Mouse (Mus musculus): ENCODE results near the gene Efcab6. TPM values are rescaled to one million over a fixed set of nuclear protein-coding genes. Genes with fewer than 3 reads are reported as not detected.

The Efcab6 gene
- total RNA-seq, 2 experiments from 2014 or later, result not detected

DNA sequence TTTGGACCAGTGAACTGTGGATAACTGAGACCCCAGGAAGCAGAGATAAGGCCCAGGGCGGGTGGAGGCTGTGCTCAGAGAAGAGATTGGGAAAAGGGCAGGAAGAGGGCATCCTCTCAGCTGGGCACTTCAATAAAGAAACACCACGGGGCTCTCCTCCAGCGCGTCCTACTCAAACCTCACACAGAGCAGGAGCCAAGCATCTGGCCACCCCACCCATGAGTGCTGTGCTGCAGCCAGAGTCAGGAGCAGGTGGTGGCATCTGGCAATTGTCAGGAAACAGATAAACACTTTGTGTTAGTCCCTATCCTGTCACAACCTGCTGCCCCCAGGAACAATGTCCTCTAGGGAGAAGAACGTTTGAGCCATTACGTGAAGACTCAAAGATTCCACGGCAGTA, 77.1 kb downstream of the Efcab6 start:
- peak in 1 of 2 experiments; percentile 4 for DNase-seq
- intact Hi-C loops (cut with DNase I), result no loop called here

DNA sequence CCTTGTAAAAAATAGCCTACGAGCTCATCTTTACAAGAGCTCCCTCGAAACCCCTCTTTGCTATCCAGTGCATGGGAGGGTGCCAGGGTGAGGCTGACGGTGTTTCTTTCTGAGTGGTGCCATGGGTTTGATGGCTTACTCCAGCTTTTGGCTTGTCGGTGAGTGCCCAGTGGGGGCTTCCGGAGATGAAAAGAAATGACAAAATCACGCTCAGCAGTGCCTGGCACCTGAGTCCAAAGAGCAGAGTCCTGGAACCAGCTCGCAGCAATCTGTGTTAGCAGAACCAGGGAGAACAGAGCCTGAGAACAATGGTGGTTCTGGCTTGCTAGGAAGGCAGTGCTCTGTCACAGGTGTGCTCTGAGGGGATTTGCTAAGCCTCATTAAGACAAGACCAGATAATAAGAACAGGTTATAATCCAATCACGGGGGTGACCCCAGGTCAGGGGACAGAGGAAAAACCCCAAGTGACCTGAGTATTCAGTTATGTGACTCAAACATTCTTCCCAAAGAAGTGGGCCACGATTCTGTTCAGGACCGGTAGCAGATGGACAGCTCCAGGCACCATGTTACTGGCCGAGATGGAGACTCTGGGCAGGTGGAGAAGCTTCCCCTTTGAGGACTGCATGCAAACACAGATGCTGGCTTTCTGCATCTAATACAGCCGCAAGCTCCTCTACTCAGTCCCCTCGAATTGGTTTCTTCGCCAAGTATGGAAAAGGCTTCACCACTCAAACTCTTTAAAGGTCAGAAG, 82.8 kb downstream of the Efcab6 start:
- intact Hi-C loops (cut with DNase I), result no loop called here
- DNase-seq, result peak in 1 of 2 experiments; percentile 19

DNA sequence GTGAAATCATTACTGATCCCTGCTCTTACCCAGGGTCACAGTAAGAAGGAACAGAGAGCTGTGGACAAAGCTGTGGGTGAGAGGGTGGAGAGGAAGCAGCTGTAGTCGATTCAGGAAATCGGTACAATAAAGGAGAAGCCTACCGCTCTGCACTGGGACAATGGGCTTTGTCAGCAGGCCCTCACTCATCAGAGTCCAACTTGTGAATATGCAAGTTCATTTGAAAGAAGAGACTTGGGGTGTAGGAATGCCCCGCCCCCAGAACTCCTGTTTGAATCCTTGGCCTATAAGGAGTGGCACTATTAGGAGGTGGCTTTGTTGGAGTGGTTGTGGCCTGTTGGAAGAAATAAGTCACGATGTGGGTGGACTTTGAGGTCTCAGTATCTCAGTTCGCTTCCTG, 86.3 kb downstream of the Efcab6 start:
- no peak for DNase-seq
- intact Hi-C loops (cut with DNase I), result no loop called here

DNA sequence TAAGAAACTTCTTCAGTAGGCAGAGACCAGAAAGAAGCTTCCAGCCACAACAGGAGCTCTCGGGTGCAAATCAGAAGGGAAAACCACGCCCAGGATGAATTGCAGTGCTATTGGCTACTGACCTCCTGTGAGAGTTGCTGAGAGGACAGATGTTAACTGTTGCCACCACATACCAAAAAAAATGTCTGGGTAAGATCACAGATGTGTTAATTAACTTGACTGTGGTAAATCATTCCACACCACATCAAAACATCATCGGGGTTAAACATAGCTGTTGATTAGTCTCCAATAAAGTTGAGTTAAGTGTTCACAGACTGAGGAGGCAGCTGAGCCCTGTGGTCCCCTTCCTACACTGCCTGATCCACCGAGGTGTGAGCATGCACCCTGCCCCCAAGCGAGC, 88.1 kb downstream of the Efcab6 start:
- intact Hi-C loops (cut with DNase I), result no loop called here
- DNase-seq, result no peak

DNA sequence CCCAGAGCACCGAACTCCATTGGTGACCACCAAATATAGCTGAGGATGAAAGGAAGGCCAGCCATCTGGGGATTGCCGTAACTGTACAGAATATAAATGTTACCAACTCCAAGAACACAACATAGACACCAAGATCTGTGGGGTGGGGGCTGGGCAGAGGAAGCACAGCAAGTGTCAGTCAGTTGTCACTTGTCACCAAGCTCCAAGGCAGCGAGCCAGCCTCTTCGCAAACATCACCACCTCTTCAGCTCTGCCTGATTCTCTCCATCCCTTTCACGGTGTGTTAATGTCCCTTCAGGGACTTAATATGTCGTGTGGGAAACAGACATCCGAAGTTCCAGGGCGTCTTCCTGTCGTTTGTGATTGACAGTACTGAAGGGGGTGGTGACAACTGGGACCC, 93.0 kb downstream of the Efcab6 start:
- intact Hi-C loops (cut with DNase I), result no loop called here
- DNase-seq, result no peak

DNA sequence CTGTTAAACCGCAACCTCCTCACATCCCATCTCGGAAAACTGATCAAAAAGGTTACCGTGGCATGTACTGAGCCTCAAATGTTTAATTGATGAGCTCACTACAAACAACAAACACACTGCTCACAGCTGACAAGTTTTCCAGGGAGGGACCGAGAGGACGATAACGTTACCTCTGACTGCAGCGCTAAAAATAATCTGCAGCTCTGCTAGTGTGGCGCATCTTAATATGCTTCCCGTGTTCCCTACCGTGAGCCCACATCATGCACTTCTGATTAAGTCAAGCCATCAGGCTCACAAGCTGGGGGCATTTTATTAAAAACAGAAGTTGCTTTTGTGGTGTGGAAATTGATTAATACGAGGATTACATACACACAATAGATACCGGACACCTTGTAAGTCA, 97.4 kb downstream of the Efcab6 start:
- intact Hi-C loops (cut with DNase I), result no loop called here
- no peak for DNase-seq

DNA sequence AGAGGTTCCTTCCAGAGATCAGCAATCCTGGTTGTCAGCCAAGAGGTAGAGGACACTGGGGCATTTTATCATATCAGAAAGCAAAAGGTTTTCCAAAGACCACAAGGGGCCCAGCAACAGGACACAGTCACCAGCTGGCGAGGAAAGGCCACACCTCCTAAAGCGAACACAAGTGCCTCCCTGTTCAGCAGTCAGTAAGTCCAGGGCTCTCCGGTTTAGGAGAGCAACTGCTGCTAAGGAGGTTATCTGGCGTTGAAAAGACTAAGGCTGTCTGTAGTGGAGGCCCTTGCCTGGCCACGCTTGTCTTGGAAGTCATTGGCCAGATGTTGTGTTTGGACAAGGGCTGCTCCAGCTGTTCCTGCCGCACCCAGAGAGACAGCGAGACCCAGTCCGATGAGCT, 100.1 kb downstream of the Efcab6 start:
- intact Hi-C loops (cut with DNase I), result no loop called here
- peak in 1 of 2 experiments; percentile 5 for DNase-seq

DNA sequence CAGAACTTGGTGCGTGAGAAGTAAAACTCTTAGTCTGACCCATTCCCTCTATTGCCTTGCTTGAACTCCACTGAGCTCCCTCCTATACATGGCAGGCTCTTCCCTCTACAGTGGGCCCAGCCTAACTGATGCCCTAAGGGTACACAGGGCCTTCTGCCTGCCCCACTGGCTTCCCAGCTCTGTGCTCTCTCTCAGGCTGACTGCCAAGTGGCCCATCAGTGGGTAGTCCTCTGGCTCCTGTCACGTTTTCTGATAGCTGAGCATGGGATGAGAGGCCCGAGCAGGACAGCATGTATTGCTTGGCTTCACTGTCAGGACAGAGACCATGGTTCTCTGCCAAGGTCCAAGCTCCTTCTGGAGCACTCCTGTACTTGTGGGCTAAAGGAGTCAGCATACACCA, 106.8 kb downstream of the Efcab6 start:
- no peak for DNase-seq
- intact Hi-C loops (cut with DNase I), result no loop called here

DNA sequence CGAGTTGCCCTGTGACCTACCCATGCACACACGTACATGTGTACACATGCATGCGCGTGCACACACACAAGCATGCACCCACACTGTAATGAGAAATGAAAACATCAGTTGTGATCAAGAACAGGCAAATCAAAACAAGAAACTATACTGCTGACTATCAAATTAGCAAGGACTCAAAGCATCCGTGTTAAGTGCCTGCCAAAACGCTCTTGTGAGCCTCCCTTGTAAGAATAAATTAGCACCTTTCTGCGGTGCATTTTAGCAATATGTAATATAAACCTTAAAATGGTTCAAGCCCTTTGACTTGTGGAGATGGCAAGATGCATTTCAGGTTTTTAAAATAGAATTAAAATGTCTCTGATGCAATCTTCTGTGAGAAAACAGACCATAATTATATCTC, 108.2 kb downstream of the Efcab6 start:
- intact Hi-C loops (cut with DNase I), result no loop called here
- DNase-seq, result no peak

DNA sequence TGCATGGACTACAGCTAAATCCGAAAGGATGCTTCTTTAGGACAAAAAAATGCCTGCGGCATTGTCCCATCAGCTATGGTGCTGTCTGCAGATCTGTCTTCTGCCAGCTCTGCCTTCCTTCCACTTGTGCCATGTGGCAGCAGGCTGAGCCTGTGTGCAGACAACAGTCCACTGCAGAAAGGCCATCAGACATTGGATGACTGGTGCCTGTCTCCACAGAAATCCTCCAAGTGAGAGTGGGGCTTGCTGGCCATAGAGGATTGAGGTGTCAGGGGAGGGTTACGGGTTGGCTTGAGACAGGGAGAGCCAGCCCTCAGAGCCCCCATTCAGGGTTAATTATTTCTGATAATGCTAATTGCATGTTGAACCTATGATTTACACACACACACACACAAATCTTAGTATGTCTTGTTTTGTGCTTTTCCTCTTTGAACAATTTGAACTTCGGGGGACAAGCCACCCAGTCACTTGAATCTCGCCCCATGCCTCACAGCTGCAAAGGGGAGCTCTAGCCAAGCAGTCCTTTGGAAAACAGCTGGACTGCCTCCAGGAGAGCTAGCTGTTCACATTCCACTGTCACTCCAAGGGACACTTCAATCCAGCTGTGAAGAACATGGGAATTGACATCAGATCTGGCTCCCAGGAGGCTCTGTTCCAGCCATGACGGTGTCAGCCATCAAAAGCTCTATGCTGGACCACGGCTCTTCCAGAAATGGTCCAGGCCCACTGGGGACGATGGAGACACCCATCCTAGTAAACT, 109.1 kb downstream of the Efcab6 start:
- intact Hi-C loops (cut with DNase I), result no loop called here
- DNase-seq, result peak; percentile 41 to 63

DNA sequence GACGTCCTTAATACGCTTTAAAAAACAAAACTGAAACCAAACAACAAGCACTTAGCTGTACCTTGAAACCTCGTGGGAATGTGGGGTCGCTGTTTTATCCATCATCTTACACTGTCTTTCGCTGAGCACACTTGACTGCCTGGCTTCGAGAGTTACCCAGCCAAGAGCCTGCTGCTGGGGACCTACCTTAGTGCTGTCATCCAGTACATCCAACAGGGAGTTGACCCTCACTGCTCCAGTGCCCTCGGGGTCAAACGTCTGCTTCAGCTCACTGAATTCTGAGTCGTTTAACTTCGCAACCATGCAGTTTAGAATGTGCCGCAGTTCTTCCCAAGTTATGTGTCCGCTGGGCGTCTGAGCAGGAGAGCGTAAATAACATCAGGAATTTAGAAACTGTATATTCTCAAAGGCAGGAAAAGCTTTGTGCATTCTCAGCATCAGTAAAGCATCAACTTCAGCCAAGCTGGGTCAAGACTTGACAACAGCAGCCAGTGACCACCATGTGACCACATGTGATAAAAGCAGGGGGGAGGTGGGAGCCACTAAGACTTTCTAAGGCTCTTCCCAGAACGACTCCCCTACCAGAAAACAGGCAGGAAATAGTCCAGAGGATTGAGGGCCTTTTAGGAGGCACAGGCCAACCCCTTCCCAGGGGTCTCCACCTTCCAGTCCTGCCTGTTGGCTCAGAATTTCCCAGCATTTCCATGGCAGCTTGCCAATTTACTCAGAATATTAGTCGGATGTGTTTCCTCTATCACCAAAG, 115.3 kb downstream of the Efcab6 start:
- DNase-seq, result no peak
- intact Hi-C loops (cut with DNase I), result no loop called here

DNA sequence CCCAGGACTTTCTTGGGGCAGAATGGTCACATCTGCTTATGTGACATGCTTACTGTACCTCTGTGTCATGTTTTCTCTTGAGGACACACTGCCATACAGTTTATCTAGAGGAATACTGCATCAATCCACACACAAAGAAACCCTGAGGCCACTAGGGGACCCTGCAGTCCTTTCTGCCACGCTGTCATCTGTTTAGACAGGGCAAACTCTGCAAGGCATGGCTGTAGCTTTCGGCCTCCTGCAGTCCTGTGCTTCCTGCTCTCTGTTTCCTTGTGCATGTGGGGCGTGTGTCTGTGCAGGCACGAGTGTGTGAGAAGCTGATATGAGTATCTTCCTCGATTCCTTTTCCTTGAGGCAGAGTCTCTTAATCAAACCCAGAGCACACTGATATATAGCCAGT, 125.5 kb downstream of the Efcab6 start:
- intact Hi-C loops (cut with DNase I), result no loop called here
- DNase-seq, result no peak

DNA sequence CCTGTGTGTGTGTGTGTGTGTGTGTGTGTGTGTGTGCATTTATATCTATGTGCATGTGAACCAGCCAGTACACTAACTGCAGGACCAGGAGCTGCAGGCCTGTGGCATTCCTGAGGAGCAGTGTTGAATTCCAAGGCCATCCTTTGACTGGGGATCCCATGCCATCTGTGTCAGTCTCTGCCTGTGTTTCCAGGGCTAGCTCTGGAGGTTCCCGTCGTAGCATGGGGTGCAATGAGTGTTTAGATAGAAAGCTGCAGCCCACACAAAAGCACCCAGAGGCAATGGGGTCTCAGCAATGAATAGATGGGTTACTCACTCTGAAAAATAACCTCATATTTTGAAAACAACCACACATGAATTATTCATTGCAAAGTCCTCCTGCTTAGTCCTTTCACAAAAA, 126.7 kb downstream of the Efcab6 start:
- intact Hi-C loops (cut with DNase I), result no loop called here
- DNase-seq, result no peak

DNA sequence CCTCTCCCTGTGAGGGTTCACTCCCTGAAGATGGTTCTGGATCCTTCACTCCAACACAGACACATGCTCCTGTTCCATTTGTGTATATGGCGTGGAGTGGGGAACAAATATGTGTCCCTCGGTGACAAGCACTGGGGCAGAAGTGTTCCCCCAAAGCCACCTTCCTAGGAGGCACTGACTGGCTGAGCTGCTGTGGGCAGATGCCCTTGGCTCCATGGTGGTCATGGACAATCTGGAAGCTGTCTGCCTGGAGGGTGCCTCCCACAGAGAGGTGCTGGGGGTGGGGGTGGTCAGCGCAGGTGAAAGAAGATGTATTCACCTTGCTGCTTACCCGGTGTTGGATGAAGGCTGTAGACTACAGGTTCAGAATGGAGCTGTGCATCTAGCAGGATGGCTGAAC, 128.7 kb downstream of the Efcab6 start:
- intact Hi-C loops (cut with DNase I), result no loop called here
- no peak for DNase-seq

DNA sequence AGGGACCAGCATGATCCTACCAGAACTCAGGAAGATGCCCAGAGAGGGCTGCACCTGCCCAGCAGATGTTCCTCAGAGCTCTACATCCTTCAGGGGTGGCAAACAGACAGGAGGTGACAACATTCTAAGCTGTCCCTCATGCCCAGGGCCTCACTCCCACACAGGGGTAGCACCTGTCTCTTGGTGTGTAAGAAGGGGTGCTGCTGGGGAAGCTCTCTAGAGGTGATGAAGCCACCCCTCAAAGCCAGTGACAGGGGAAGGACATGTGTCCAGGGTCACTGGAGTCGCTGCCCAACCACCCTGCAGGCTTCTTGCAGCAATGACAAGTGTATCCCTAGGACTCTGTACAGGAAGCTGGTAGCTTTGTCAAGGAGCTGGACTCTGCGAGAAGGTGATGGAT, 130.4 kb downstream of the Efcab6 start:
- intact Hi-C loops (cut with DNase I), result no loop called here

DNA sequence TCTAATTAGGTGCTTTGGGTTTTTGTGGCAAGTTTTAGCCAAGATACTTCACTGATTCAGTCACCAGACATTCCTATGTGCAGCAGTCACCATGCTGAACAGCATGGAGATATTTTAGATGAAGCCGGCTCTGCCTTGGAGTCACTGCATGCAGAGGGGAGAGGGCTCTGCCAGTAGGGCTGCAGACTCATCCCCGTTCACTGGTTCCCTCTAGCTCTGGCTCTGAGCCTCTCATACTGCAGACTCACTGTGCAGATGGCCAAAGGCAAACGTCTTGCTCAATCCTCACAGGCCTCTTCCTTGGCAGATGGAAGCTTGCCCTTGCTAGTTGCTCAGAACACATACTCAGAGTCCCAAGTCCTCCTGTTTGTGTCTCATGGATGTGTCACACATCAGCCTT, 139.8 kb downstream of the Efcab6 start:
- DNase-seq, result no peak
- intact Hi-C loops (cut with DNase I), result no loop called here

More for the DNA sequence above, 130.4 kb downstream of the Efcab6 start:
- DNase-seq, result no peak

DNA sequence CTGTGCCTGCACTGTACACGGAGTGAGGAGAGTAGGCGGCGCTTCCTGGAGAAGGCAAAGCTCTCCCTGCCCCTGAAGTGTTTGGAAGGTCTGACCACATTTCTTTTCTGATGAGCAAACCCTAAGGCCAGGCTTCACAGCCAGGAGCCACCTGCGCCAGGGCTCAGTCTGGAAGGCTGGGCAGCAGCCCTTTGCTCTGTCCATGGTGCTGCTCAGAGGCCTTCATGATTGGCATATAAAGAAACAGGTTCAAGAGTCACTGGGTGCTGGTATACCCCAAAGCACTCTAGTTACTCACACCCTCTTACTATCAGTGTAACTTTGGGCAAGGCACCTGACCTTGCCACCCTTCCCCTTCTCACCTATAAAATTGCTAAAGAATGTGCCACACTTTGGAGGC, 140.5 kb downstream of the Efcab6 start:
- DNase-seq, result peak; percentile 34 to 48
- intact Hi-C loops (cut with DNase I), result no loop called here

DNA sequence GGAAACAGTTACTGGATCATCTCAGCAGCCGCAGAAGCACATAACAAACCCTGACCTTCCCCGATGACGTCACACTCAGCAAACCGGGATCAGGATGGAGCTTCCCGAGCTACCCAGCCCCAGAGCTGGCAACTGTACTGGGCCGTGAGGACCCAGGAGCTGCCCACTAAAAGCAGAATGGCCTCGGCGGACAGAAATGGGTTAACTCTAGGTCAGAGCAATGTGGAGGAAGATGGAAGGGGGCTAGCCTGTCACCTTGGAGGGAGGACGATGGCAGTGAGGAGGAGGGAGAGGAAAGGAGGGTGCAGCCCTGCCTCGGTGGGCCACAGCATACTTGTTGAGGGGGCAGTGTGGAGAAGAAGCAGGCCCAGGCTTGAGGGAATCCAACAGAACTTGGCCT, 149.8 kb downstream of the Efcab6 start:
- DNase-seq, result no peak
- intact Hi-C loops (cut with DNase I), result no loop called here

DNA sequence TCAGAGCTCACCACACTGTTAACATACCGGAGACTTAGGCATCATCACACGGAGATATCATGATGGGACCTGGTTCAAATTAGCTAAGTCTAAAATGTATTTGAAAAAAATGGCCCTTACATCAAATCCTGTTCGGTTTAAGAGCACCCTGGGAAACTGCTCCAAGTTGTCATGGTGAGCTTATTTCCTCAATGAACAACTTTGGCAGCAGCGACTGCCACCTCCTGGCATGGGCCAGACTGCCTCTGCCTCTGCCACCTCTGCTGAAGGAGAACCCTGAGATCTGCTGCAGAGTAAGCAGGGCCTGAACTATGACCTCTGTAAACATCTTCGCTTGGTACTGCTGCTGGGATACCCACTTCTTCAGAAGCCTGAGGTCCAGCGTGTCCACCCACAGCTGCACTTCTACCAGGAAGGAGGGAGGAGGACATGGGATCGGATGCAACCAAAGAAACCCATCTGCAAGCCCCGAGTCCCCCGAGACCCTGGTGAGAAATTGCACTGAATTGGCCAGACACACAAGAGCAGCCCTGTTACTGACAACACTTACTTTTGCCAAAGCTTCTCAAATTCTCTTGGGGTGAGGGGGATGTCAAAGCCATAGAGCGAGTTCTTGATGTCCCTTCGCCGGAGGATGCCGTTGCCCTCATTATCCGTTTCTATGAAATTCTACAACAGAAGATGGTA, 152.0 kb downstream of the Efcab6 start:
- intact Hi-C loops (cut with DNase I), result no loop called here
- no peak for DNase-seq

DNA sequence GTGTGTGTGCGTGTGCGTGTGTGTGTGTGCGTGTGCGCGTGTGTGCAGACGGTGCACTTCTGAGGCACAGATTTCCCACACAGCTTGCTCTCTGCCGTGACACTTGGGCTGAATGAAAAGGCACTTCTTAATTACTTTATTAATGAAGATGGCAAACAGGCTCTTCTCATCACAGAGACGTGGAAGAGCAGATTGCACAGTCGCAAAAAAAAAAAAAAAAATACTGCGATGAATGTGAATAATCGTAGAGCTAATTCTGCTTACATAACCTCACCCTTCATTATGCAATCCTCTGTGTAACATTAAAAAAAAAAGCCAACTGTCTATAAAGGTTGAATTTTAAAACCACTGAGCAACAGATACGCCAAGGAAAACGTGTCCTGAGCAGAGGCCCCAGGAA, 158.7 kb downstream of the Efcab6 start:
- intact Hi-C loops (cut with DNase I), result no loop called here
- DNase-seq, result no peak

DNA sequence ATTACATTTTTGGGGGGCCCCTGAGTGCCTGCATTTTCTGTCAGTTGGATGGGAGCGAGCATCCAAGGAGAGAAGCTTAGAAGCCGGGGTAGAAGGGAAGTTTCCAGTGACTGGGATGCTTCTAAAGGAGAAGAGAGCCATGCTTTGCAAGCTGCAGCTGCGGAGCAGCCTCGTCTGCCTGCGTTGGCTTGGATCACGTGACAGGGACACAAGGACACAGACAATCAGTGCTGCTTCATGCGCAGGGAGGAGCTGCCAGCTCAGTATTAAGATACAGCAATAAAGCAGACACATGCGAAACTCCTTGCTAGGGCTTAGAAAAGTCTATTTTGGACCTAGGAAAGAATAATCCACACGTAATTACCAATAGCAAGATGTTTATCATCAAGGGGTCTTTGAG, 167.9 kb downstream of the Efcab6 start:
- intact Hi-C loops (cut with DNase I), result no loop called here
- no peak for DNase-seq
